Mouse (Mus musculus): ENCODE data around the gene Wrap73. TPM values are rescaled to one million over a fixed set of nuclear protein-coding genes. Genes with fewer than 3 reads are reported as not detected.

Gene Wrap73
- total RNA-seq (2015; ENCODE audit: low replicate concordance) (1.5 and 2.3 TPM in 2 replicates), total RNA-seq (2017; ENCODE audit: low replicate concordance) (2.6 and 4.5 TPM in 2 replicates)

DNA sequence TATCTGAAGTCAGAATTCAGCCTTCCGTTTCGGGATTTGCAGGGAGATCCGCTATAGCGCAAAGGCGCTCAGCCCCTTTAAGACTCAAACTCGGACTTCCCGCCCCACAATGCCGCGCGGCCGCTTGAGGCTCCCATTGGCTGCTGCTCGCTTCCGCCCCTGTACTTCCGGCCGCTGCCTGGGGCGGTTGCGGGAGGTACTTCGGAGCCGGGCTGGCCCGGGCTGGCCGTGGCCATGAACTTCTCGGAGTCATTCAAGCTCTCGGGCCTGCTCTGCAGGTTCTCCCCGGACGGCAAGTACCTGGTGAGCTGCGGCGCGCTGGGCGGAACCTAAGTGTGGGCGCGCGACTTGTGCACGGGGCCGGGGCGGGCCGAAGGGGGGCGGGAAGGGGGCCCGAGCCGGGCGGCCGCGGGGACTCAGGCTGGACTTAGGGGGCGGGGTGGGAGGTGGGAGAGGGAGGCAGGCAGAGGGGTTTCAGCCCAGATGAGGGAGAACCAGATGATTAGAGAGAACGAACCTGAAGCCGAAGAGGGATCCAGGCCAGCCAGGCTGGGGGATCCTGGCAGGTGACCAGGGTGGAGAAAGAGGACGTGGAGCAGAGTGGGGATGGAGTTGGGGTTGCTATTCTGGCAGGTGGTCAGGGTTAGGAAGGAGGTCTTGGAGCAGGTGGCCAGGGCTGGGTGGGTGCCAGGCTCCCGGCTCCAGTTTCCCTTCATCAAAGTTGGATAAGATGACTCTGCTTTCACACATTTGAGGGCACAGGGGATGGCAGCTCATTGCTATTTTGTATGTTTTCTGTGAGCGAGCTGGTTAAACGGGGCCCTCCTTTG, at the start of gene Wrap73:
Wrap73 (plus strand) TSS at position 162 of the 830 bp plus-strand sequence.
- ATAC-seq (replicated peaks; ENCODE audit: low FRiP score, poor library complexity, severe bottlenecking), result peak; percentile 97

DNA sequence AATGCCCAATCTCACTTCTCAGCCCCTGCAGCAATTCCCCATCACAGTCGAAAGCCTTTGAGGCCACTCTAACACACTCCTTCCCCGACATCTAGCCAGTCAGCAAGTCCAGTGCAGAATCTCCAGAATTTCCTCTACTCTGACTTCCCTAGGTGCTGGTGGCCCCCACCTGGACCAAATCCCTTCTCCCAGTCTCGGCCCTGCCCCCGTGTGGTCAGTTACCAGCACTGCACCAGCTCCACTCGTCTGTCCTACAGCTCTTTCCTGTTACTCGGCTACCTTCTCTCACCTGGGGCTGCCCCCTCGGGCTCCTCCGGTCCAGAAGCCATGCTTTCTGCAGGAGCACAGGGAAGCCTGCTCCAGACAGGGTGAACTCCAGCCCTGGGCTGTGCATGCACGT, 49.0 kb upstream of the Wrap73 start:
- peak; percentile 72 for ATAC-seq (replicated peaks; ENCODE audit: low FRiP score, poor library complexity, severe bottlenecking)

DNA sequence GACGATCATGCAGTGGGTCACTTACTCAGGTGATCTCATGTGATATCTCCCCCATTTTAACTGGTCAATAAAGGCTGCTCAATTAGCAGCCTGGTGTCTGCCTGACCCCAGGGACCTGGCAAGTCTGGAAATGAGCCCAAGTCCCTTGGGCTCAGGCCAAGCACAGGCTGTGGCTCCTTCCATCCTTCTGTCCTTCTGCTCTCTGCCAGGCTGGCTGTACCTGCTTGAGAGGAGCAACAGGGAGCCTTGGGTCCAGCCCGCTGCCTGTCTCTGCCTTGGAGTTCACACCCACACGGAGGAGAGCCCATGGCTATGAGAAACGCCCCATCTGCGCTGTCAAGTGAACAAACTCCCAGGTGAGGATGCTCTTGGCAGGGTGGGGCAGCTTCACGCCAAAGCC, 46.1 kb upstream of the Wrap73 start:
- no peak for ATAC-seq (replicated peaks; ENCODE audit: low FRiP score, poor library complexity, severe bottlenecking)

DNA sequence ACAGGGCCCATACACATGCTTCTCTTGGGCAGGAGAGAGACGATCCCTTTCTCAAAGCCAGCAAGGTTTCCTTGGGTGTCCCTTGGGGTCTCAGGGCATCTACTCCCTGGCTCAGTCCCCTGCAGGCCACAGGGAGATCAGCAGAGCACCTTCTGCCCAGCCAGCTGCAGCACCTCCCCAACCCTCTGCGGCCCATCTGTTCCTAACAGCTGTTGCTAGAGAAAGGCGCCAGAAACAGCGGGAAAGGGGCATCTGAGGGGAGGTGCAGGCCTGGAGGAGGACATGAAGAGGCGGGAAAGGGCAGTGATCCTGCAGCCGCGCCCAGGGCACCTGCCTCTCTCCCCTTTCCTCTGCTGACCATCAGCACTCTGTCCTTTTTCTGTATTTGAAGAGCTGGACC, 42.8 kb upstream of the Wrap73 start:
- ATAC-seq (replicated peaks; ENCODE audit: low FRiP score, poor library complexity, severe bottlenecking), result no peak

DNA sequence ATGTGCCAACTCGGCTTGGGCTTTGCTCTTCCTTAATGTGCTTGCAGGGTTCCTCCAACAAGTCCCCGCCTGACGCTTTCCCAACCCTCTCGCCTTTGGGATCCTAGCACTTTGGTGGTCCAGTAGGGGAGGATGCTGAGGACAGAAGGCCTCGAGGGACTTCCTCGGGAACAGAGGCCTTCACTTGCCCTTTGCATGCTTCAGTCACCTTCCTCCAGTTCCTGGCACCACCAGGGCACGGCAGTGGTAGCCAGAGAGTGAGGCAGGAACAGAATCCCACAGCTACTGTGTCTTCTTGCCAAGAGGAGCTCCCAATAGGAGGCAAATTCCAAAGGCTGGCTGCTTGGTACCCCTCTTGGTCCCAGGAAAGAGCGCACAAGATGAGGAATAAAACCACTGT, 38.8 kb upstream of the Wrap73 start:
- no peak for ATAC-seq (replicated peaks; ENCODE audit: low FRiP score, poor library complexity, severe bottlenecking)

DNA sequence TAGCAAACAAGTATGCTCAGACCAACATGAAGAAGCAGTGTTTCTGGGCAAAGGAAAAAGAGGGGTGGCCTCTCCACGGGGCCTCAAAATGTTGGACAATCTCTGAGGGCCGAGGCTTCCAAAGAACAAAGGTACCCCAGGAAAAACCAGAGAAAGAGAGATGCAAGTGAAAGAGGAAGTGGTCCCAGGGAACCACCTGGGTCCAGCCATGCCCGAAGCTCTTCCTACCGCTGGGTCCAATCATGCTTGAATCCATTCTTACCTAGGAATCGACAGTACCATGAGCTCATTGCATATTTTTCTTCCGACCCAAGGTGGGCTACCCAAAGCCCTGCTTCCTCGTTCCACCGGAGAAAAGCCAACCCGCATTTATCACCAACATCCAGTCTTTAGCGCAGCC, 38.3 kb upstream of the Wrap73 start:
- ATAC-seq (replicated peaks; ENCODE audit: low FRiP score, poor library complexity, severe bottlenecking), result no peak

DNA sequence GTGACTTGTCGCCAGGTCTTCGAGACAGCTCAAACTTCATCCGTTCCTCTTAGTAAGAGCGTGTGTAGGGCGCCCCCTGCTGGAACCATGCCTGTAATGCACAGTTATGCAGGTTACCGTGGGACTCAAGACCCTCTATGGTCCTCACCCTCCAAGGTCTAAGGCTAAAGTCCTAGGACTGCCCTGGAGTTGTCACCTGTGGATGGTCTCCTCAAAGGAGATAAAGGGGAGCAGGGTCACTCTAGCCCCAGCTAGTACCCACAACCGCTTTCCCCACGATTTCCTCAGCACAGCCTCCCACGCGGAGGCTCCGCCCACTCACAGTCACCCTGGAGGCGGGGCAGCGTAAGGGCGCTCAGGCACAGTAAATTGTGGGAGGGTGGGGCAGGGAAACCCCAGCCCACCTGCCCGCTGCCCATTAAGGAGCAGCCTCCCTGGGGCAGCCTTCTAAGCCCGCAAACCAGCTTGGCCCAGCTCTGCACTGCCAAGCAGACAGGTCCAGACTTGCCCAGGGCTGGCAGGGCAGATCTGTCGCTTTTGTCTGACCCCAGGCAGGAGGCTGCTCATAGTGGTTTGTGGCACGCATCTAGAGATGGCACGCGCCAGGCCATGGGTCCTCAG, 36.7 kb upstream of the Wrap73 start:
- peak; percentile 72 for ATAC-seq (replicated peaks; ENCODE audit: low FRiP score, poor library complexity, severe bottlenecking)

DNA sequence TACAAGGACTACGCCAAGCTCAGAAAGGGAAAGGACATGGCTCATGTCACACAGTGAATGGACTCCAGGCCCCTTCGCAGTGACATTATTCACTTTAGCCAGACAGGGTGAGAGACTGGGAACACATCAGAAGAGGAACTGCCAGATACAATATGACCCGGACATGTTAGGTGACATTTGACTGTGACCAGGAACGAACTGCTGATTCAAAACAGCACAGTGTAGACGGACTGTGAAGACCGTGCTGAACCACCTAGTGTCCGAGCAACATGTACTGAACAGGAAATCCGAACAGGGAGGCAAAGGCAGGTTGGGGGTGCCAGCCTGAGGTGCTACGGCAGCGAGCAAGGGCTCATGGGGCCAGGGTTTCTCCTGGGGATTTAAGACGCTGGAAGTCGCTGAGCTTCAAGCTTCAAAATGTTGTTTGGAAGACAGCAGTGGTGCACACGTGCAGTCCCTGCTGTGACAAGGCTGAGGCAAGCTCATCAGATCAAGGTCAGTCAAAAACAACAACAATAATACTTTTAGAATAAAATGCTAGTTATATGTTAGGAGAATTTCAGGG, 35.6 kb upstream of the Wrap73 start:
- no peak for ATAC-seq (replicated peaks; ENCODE audit: low FRiP score, poor library complexity, severe bottlenecking)

DNA sequence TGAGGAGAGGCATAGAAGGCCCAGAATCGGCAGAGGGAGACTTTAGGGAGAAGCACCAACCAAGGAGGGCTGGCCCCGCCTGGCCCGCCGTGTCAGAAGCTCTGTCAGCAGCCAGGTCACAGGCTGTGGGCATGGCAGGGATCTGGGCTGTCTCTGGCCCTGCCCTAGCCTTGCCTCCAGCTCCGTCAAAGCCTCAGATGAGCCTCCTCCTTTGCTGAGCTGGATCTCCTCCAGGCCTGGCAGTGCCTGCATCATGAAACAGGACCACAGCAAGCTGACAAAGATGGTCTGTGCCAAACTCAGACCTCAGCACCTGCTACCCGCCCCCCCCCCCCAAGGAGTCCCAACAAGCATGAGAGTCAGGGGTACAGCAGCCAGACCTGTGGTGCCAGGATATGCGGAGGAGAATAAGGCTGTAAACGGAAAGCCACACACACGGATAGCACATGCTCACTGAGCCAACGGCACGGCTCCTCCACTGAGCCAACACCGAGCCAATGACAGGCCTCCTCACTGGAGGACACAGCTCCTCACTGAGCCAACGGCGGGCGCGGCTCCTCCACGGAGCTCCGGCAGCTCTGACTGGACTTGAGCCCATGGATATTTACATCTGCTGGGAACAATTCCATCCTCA, 32.8 kb upstream of the Wrap73 start:
- no peak for ATAC-seq (replicated peaks; ENCODE audit: low FRiP score, poor library complexity, severe bottlenecking)

DNA sequence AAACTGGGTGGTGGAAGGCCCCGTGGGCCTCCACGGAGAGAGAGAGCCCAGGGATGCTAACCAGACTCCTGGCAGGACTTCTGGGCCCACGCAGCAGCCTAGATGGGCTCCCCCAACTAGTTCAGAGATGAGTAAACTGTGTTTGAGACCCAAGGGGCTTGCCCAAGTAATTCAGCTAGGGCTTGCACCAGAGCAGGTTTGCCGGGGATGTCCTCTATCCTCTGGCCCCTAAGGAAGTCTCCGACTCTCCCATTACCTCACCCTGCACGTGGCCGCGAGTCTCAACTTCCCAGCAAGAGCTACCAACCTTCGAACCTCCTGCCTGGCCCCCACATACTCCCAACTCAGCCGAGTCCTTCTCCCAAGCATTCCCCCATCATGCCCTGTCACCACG, 32.3 kb upstream of the Wrap73 start:
- no peak for ATAC-seq (replicated peaks; ENCODE audit: low FRiP score, poor library complexity, severe bottlenecking)

DNA sequence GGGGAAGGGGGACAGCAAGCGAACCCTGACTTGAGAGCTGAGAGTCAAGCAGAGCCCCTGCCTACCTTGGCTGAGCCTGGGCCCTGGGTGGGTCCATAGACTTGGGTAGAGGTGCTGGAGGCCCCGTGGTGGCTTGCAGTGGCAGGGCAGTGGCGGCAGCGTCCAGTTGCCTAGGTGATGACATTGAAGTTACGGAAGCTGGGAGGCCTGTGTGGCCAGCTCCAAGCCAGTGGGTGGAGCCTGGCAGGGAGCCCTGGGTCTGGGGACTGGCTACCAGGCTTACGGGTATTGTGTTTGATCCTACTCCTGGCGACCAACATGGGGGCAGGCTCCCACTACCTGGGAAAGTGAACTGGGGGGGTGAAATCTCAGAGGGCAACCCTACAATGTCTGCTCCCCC, 25.8 kb upstream of the Wrap73 start:
- ATAC-seq (replicated peaks; ENCODE audit: low FRiP score, poor library complexity, severe bottlenecking), result no peak

DNA sequence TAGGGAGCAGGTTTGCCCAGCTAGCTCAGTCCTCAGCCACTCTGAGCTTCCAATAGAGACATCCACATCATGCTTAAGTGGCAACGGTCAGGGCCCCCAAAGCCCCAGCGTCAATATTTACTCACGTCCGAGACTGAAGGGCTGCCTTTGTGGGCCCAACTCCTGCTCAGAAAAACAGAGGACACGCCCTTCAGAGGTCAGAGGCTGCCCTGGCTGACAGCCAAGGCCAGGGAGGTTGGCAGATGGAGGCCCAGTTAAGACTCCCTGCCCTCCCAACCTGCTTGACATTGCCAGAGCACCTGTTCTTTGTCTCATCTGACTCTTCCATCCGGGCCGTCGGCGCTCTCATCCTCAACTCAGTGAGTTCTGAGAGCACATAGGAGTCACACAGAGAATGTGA, 23.4 kb upstream of the Wrap73 start:
- ATAC-seq (replicated peaks; ENCODE audit: low FRiP score, poor library complexity, severe bottlenecking), result peak; percentile 75

DNA sequence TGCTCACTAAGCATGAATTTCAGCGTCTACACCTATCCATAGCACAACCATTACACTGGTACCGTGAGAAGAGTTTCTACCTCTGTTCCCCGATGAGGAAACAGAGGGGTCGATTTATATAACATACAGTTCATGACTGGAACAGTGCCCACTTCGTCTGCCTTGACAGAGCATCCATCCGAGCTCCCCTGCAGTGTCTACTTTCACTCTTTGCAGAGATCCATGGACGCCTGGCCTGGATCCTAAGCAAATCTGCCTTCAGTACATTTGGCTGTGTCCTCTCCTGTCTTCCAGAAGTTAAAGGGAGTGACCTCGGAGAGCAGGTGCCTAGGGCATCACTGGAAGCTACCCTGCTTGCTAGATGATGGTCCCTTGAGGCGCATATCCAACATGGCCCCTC, 23.0 kb upstream of the Wrap73 start:
- no peak for ATAC-seq (replicated peaks; ENCODE audit: low FRiP score, poor library complexity, severe bottlenecking)

DNA sequence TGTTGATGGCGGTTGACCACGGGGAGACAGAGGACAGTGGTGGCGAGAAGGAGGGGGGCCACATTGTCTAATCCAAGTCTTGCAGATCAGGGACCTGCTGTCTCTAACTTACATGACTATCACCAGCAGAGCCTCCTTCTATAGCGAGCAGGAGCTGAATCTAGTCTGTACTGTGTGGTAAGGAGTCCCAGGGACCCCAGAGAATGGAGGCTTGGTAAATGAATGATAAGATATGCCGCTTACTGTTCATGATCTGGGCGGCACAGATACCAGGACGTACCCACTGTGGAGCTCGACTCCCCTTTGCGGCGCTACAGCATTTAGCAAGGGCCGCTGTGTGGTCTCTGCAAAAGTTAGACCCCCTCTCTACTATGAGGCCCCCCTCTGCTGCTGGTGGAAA, 20.4 kb upstream of the Wrap73 start:
- peak; percentile 63 for ATAC-seq (replicated peaks; ENCODE audit: low FRiP score, poor library complexity, severe bottlenecking)

DNA sequence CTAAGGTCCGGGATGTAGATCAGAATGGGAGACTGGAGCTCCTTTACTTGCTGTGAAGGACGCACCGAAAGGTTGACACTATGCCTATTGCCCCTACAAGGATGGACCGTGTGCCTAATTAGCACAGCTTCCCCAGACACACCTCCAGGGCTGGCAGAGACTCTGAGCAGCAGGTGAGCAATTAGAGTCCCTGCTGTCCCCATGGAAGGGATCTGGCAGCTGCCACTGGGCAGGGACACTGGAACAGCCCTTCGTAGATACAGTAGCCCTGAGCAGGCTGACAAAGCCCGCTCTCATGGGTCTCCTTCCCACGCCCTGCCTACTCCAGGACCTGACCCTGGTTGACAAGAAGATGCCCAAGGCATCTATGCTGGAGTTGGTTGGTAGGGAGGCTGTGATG, 19.8 kb upstream of the Wrap73 start:
- no peak for ATAC-seq (replicated peaks; ENCODE audit: low FRiP score, poor library complexity, severe bottlenecking)

DNA sequence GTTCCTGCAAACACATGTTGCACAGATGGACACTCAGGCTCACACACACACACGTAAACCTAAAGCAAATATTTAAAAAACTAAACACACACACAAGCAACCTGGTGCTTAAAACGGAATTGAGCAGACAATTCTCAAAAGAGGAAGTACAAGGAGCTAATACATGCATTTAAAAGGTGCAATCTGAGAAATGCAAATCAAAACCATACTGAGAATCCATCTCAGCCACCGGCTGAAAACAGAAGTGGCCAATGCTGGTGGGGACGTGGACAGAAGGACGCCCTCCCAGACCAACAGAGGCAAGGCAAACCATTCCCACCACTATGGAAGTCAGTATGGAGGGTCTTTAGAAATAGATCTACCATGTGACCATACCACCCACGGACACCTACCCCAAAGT, 18.6 kb upstream of the Wrap73 start:
- ATAC-seq (replicated peaks; ENCODE audit: low FRiP score, poor library complexity, severe bottlenecking), result no peak

DNA sequence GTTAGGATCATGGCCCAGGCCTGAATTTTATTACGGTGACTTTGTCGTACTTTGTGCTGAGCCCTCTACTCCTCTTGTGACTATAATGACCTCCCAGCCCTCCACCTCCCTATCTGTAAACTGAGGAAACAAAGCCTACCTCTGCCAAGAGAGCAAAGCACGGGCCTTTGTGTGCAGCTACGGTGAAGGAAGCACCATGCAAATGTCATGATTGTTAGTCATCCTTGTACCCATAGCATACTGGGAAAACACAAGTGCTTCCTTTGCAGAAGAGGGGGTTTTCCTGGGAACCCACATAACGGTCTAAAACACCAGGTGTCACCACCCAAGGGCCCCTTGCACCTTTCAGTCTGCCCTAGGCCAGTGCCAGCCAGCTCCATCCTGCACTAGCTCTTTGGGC, 17.0 kb upstream of the Wrap73 start:
- no peak for ATAC-seq (replicated peaks; ENCODE audit: low FRiP score, poor library complexity, severe bottlenecking)

DNA sequence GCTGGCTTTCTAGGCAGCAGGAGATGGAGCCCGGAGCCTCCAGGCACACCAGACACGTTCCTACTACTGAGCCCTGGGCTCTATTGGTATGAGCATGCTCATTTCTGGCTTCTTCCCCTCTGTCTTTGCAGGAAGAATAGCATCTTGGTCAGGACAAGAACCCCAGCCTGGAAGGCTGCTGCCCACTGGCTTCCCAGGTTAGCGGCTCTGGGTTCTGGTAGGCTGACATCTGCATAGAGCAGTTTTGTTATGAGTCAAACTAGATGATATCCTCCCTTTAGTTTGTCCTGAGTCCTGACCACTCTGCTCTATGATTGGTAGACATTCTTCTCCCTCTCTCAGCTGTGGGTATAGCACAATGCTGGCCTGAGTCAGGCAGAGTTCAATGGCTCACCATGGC, 14.9 kb upstream of the Wrap73 start:
- ATAC-seq (replicated peaks; ENCODE audit: low FRiP score, poor library complexity, severe bottlenecking), result no peak

DNA sequence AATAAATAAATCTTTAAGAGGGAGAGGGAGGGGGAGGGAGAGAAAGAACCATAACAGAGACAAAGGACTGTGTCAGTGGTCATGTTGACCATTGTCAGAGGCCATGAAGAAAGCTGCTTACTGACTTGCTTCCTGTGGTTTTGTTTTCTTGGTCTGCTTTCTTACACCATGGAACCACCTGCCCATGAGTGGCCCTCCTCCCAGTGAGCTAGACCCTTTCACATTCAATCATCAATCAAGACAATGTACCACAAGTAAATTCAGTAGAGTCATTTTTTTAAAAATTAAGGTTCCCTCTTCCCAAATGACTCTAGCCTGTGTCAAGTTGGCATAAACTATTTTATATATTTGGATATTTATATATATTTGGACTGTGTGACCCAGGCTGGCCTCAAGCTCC, 12.2 kb upstream of the Wrap73 start:
- ATAC-seq (replicated peaks; ENCODE audit: low FRiP score, poor library complexity, severe bottlenecking), result no peak

DNA sequence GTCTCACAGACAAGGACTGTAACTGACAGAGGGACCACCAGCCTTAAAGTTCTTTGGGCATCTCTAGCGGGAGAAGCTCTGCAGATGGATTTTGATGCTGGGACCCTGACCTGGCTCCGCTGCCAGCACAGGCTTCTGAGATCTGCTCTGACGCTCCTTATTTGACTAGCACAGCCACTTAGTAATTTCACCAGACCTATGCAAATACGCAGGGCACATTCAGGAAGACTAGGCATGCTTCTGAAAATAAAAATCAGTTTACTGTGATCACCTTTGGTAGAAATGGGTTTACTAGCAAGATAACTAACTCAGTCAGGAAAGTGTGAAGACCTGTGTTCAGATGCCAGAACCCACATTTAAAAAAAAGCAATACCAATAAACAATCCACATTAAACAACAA, 10.3 kb upstream of the Wrap73 start:
- no peak for ATAC-seq (replicated peaks; ENCODE audit: low FRiP score, poor library complexity, severe bottlenecking)

DNA sequence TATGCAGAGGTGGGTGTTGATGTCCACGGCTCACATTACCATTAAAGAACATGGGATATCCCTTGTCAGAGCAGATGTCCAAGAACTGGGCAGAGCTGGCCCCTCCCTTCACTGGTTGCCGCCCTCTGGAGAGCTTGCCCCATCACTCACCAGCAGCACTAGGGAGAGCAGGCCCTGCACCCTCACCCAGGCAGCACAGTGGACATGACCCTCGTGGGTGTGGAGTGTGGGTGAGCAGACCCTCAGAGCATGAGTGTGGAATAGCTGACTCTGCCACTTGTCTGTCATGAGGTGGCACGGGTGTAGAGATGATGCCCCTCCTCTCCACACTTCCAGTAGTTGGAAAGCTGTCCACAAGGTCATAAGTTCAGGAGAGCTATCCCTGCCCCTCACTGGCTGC, 7.4 kb upstream of the Wrap73 start:
- ATAC-seq (replicated peaks; ENCODE audit: low FRiP score, poor library complexity, severe bottlenecking), result peak; percentile 59; the same call in 1 of the 2 replicates
